Comparison of ENCODE assay signal across 10 mouse cellular contexts in genomic region chr6:129535723-129536122, GRCm38 (mm10). TPM values are rescaled to one million over a fixed set of nuclear protein-coding genes. Genes with fewer than 3 reads are reported as not detected.
DNase-seq lines count a peak whose midpoint lies in the region; ATAC-seq and TF ChIP-seq lines count a peak whose summit lies in the region.
"Had no signal": no experiment of that assay in that cellular context is flagged by ENCODE, and none has a peak within 500 bp of the region (broad histone marks: within the 10 kb centered on the region; RNA-seq: fewer than 3 reads in every experiment).

No protein-coding gene starts in this region.

- WGBS in kidney, adult 2 months: 16% methylated on average over 4 of the region's 4 CpGs
- 44% methylated on average over 4 of the region's 4 CpGs for WGBS in liver, embryonic 11.5 days

- H3K4me3 ChIP-seq in kidney, adult 2 months (ENCODE audit: insufficient read depth, low read depth, low read length): peak overlapping the region; percentile 79
- H3K4me3 ChIP-seq in brown adipose tissue, adult 24 weeks (ENCODE audit: insufficient read depth, low read depth, low read length): 0 out of 2 replicates have a peak overlapping the region, but pooled peaks have one; percentile 1
- H3K4me3 ChIP-seq in liver, embryonic 11.5 days (ENCODE audit: low read depth, low read length): no peak overlapping the region
- H3K4me3 ChIP-seq: embryonic facial prominence, embryonic 15.5 days had no signal

- no peaks in the 10 kb centered on the region for H3K27me3 ChIP-seq in kidney, adult 2 months (replicated peaks; ENCODE audit: control insufficient read depth, insufficient read depth, low read length)
- no peaks in the 10 kb centered on the region for H3K27me3 ChIP-seq in liver, embryonic 11.5 days (replicated peaks; ENCODE audit: control insufficient read depth, insufficient read depth, low read length)
- H3K27me3 ChIP-seq: embryonic facial prominence, embryonic 15.5 days had no signal

- H3K27ac ChIP-seq in kidney, adult 2 months (ENCODE audit: insufficient read depth, low read depth, low read length): peak overlapping the region; percentile 100
- no peak overlapping the region for H3K27ac ChIP-seq in brown adipose tissue, adult 24 weeks (replicated peaks; ENCODE audit: low read depth, low read length)
- H3K27ac ChIP-seq in liver, embryonic 11.5 days (ENCODE audit: low read depth, low read length): no peak overlapping the region
- H3K27ac ChIP-seq: embryonic facial prominence, embryonic 15.5 days had no signal

- H3K36me3 ChIP-seq in kidney, adult 2 months (ENCODE audit: control insufficient read depth, insufficient read depth, low read length): peaks cover 30% of the 10 kb centered on the region
- H3K36me3 ChIP-seq in liver, embryonic 11.5 days (ENCODE audit: control insufficient read depth, insufficient read depth, low read length): peaks cover 10% of the 10 kb centered on the region

- peaks cover 21% of the 10 kb centered on the region for H3K4me1 ChIP-seq in kidney, adult 2 months (ENCODE audit: control insufficient read depth, insufficient read depth, low read length)
- peaks cover 16% of the 10 kb centered on the region for H3K4me1 ChIP-seq in brown adipose tissue, adult 24 weeks (ENCODE audit: control insufficient read depth, insufficient read depth, insufficient read length, low read length)
- H3K4me1 ChIP-seq in liver, embryonic 11.5 days (replicated peaks; ENCODE audit: control insufficient read depth, insufficient read depth, low read length): peaks cover 11% of the 10 kb centered on the region

- no peak for ATAC-seq in liver, embryonic 11.5 days (replicated peaks; ENCODE audit: low FRiP score)

- DNase-seq in kidney, adult 2 months: no peak
- DNase-seq in kidney, postnatal 14 days: no peak
- peak; percentile 57 for DNase-seq in 416B (ENCODE audit: low read depth)
- DNase-seq in liver, embryonic 11.5 days (ENCODE audit: low spot score): no peak
- no peak for DNase-seq in frontal cortex, postnatal 14 days (ENCODE audit: low spot score in 2 of 2)
- DNase-seq in cerebellum, postnatal 36 days: no peak
- DNase-seq: retina, postnatal 1 day; thymus, postnatal 14 days had no signal

- no peak for TF ChIP-seq CTCF in kidney, adult 2 months (conservative IDR thresholded peaks at IDR 0.05; ENCODE audit: insufficient read depth, insufficient read length, low read depth, low read length)

- no peak for TF ChIP-seq POLR2A in kidney, adult 2 months (IDR thresholded peaks at IDR 0.05; ENCODE audit: low read depth, low read length)

- H3K9ac ChIP-seq in liver, embryonic 11.5 days (ENCODE audit: low read depth, low read length): 0 out of 2 replicates have a peak overlapping the region, but pooled peaks have one; percentile 20
- H3K9ac ChIP-seq: embryonic facial prominence, embryonic 15.5 days had no signal

- no peaks in the 10 kb centered on the region for H3K9me3 ChIP-seq in liver, embryonic 11.5 days (ENCODE audit: control insufficient read depth, low read length)
- H3K9me3 ChIP-seq: embryonic facial prominence, embryonic 15.5 days had no signal

- peak overlapping the region; percentile 85 for H3K4me2 ChIP-seq in liver, embryonic 11.5 days

RNA-seq across cellular contexts. Expression of gene Gabarapl1, which starts 2.8 kb away (rescaled TPM):
- 648 and 804 TPM in 2 replicates for polyA plus RNA-seq in kidney, adult 2 months (2012; rRNA removed)
- polyA plus RNA-seq in brown adipose tissue, adult 24 weeks (2012; ENCODE audit: insufficient read depth, insufficient read length, missing spikeins): 111 and 147 TPM in 2 replicates
- 16.6 and 17.7 TPM in 2 replicates for polyA plus RNA-seq in liver, embryonic 11.5 days (2014; fragmentation: Nextera tagmentation; extraction: Ambion mirVana)

RNA-seq across cellular contexts. Expression of gene Tmem52b, which starts 23.4 kb away (rescaled TPM):
- polyA plus RNA-seq in kidney, adult 2 months (2012; rRNA removed): 124 and 212 TPM in 2 replicates
- not detected in 2 replicates for polyA plus RNA-seq in brown adipose tissue, adult 24 weeks (2012; ENCODE audit: insufficient read depth, insufficient read length, missing spikeins)
- polyA plus RNA-seq in liver, embryonic 11.5 days (2014; fragmentation: Nextera tagmentation; extraction: Ambion mirVana): not detected in 2 replicates
- polyA plus RNA-seq: embryonic facial prominence, embryonic 15.5 days had no signal

RNA-seq across cellular contexts. Expression of gene Olr1, which starts 28.8 kb away (rescaled TPM):
- polyA plus RNA-seq in kidney, adult 2 months (2012; rRNA removed): 0.03 and 0.17 TPM in 2 replicates
- polyA plus RNA-seq in brown adipose tissue, adult 24 weeks (2012; ENCODE audit: insufficient read depth, insufficient read length, missing spikeins): not detected in 2 replicates
- 0.71 and 1.1 TPM in 2 replicates for polyA plus RNA-seq in liver, embryonic 11.5 days (2014; fragmentation: Nextera tagmentation; extraction: Ambion mirVana)
- polyA plus RNA-seq: embryonic facial prominence, embryonic 15.5 days had no signal

RNA-seq across cellular contexts. Expression of gene Klre1, which starts 42.0 kb away (rescaled TPM):
- 0.30 TPM in 1 of 2 replicates, not detected in the other for polyA plus RNA-seq in kidney, adult 2 months (2012; rRNA removed)
- polyA plus RNA-seq in brown adipose tissue, adult 24 weeks (2012; ENCODE audit: insufficient read depth, insufficient read length, missing spikeins): not detected in 2 replicates
- polyA plus RNA-seq in liver, embryonic 11.5 days (2014; fragmentation: Nextera tagmentation; extraction: Ambion mirVana): not detected in 2 replicates
- polyA plus RNA-seq: embryonic facial prominence, embryonic 15.5 days had no signal

RNA-seq across cellular contexts. Expression of gene Klrd1, which starts 55.9 kb away (rescaled TPM):
- 0.72 TPM in 1 of 2 replicates, not detected in the other for polyA plus RNA-seq in kidney, adult 2 months (2012; rRNA removed)
- 2.0 TPM in 1 of 2 replicates, not detected in the other for polyA plus RNA-seq in brown adipose tissue, adult 24 weeks (2012; ENCODE audit: insufficient read depth, insufficient read length, missing spikeins)
- polyA plus RNA-seq in liver, embryonic 11.5 days (2014; fragmentation: Nextera tagmentation; extraction: Ambion mirVana): not detected in 2 replicates

Comparison
In these comparisons a context has a peak if more than half of its experiments do, and no peak if none do; other contexts are left out.
1. RNA of gene Tmem52b, which starts 23.4 kb away (polyA plus RNA-seq): 124 to 212 TPM in kidney, adult 2 months; not detected in brown adipose tissue, adult 24 weeks and not detected in liver, embryonic 11.5 days; every median in the first group is over 100 times any median in the second.